Mouse (Mus musculus) hindbrain, embryonic 15.5 days (tissue): ENCODE measurements around the gene Rai1. TPM values are rescaled to one million over a fixed set of nuclear protein-coding genes. Genes with fewer than 3 reads are reported as not detected.

Experiments used
- ATAC-seq: fragments of 200-750 bp; cut with Nextera tagmentation; 2 replicates; pipeline ENCODE4 v1.8.0; 2017; ENCODE audit warnings: low read depth, moderate number of reproducible peaks, moderate TSS enrichment; ENCODE audit not compliant: low FRiP score
- H3K27ac ChIP-seq: fragments of 300-500 bp; sonication (generic); replicated peaks from 2 replicates; pipeline ENCODE4 v1.5.1; 2015; ENCODE audit warnings: mild to moderate bottlenecking, inconsistent platforms
- H3K27me3 ChIP-seq: fragments of 300-500 bp; sonication (generic); 2 replicates; pipeline ENCODE4 v1.6.1; 2015; ENCODE audit warnings: control low read depth, inconsistent platforms
- H3K36me3 ChIP-seq: fragments of 300-500 bp; sonication (generic); 2 replicates; pipeline ENCODE4 v1.6.1; 2015; ENCODE audit warnings: control low read depth, inconsistent platforms
- H3K4me1 ChIP-seq: fragments of 300-500 bp; sonication (generic); replicated peaks from 2 replicates; pipeline ENCODE4 v1.6.1; 2015; ENCODE audit warnings: control low read depth, inconsistent platforms
- H3K4me2 ChIP-seq: fragments of 300-500 bp; sonication (generic); 2 replicates; pipeline ENCODE4 v1.6.1; 2015; ENCODE audit warnings: moderate library complexity, mild to moderate bottlenecking, inconsistent platforms
- H3K4me3 ChIP-seq: fragments of 300-500 bp; sonication (generic); 2 replicates; pipeline ENCODE4 v1.5.1; 2015; ENCODE audit warnings: mild to moderate bottlenecking, inconsistent platforms
- H3K9ac ChIP-seq: fragments of 300-500 bp; sonication (generic); 2 replicates; pipeline ENCODE4 v1.6.1; 2015; ENCODE audit warnings: inconsistent platforms
- H3K9me3 ChIP-seq: fragments of 300-500 bp; sonication (generic); 2 replicates; pipeline ENCODE4 v1.6.1; 2016; ENCODE audit warnings: control low read depth, inconsistent platforms
- WGBS: fragments of 180-500 bp; shearing (Covaris S2); methylation state at CpG from one replicate; pipeline ENCODE4 v1.1.7; 2015; 5-methylcytosine and 5-hydroxymethylcytosine counted together
- microRNA-seq: library from miRNA; unstranded; fragments of <30 nt; microRNA quantifications from one replicate; pipeline ENCODE4, GENCODE M21; 2016
- polyA plus RNA-seq: library from polyadenylated mRNA; unstranded; fragments of >200 nt; fragmentation: Nextera tagmentation; extraction: Ambion mirVana; gene quantifications from 2 replicates; pipeline ENCODE4 v1.2.1, GENCODE M21; 2015

Gene Rai1
- polyA plus RNA-seq, 1 experiment from 2014 or later, result 32.5 TPM

GRCm38 (mm10) chr11:60231951-60232350 is 127.1 kb downstream of the Rai1 start:
- Histone ChIP-seq H3K4me1 (peaks cover 9% of the 10 kb centered on the region; the same call in 1 of the 2 replicates), H3K27ac (no peak overlapping the region), H3K4me3 (no peak overlapping the region), H3K36me3 (0 out of 2 replicates have a peak, but pooled peaks cover 10% of the 10 kb centered on the region), H3K9me3 (no peaks in the 10 kb centered on the region), H3K9ac (no peak overlapping the region), H3K27me3 (no peaks in the 10 kb centered on the region), H3K4me2 (no peak overlapping the region)
- ATAC-seq, result no peak
- 41% methylated on average over 4 of the region's 4 CpGs for WGBS

- H3K27me3 ChIP-seq, result no peaks in the 10 kb centered on the region
- H3K4me2 ChIP-seq, result no peak overlapping the region
- ATAC-seq, result no peak
- 0 out of 2 replicates have a peak, but pooled peaks cover 10% of the 10 kb centered on the region for H3K36me3 ChIP-seq
- no peak overlapping the region for H3K9ac ChIP-seq
- no peak overlapping the region for H3K27ac ChIP-seq
- peaks cover 9% of the 10 kb centered on the region; the same call in 1 of the 2 replicates for H3K4me1 ChIP-seq
- 78% methylated on average over 14 of the region's 14 CpGs for WGBS
- H3K9me3 ChIP-seq, result no peaks in the 10 kb centered on the region
- no peak overlapping the region for H3K4me3 ChIP-seq
Measured at GRCm38 (mm10) chr11:60232441-60233058, 127.7 kb downstream of the Rai1 start.

GRCm38 (mm10) chr11:60233235-60233634 is 128.4 kb downstream of the Rai1 start:
- no peak for ATAC-seq
- WGBS, result 46% methylated on average over 8 of the region's 8 CpGs
- H3K36me3 ChIP-seq, result 0 out of 2 replicates have a peak, but pooled peaks cover 10% of the 10 kb centered on the region
- 0 out of 2 replicates have a peak overlapping the region, but pooled peaks have one; percentile 10 for H3K27ac ChIP-seq
- H3K27me3 ChIP-seq, result no peaks in the 10 kb centered on the region
- H3K9ac ChIP-seq, result no peak overlapping the region
- H3K4me3 ChIP-seq, result no peak overlapping the region
- H3K4me1 ChIP-seq, result peaks cover 9% of the 10 kb centered on the region; the same call in 1 of the 2 replicates
- H3K4me2 ChIP-seq, result no peak overlapping the region
- no peaks in the 10 kb centered on the region for H3K9me3 ChIP-seq

GRCm38 (mm10) chr11:60235351-60235750 is 130.5 kb downstream of the Rai1 start:
- ATAC-seq, result no peak
- WGBS, result 85% methylated on average over 5 of the region's 5 CpGs
- peaks cover 9% of the 10 kb centered on the region; the same call in 1 of the 2 replicates for H3K4me1 ChIP-seq
- no peaks in the 10 kb centered on the region for H3K27me3 ChIP-seq
- H3K36me3 ChIP-seq, result peaks cover 11% of the 10 kb centered on the region
- H3K27ac ChIP-seq, result no peak overlapping the region
- H3K9me3 ChIP-seq, result no peaks in the 10 kb centered on the region
- H3K4me2 ChIP-seq, result no peak overlapping the region
- H3K9ac ChIP-seq, result no peak overlapping the region
- no peak overlapping the region for H3K4me3 ChIP-seq

- ATAC-seq, result no peak
- 87% methylated on average over 4 of the region's 4 CpGs for WGBS
Measured at GRCm38 (mm10) chr11:60240509-60240908, 135.7 kb downstream of the Rai1 start.

GRCm38 (mm10) chr11:60244503-60245143 is 139.8 kb downstream of the Rai1 start:
- H3K4me1 ChIP-seq, result peaks cover 14% of the 10 kb centered on the region
- 71% methylated on average over 11 of the region's 11 CpGs for WGBS
- H3K9ac ChIP-seq, result no peak overlapping the region
- H3K4me2 ChIP-seq, result no peak overlapping the region
- H3K36me3 ChIP-seq, result peaks cover 33% of the 10 kb centered on the region
- H3K27ac ChIP-seq, result no peak overlapping the region
- H3K27me3 ChIP-seq, result no peaks in the 10 kb centered on the region
- H3K4me3 ChIP-seq, result no peak overlapping the region
- ATAC-seq, result no peak
- no peaks in the 10 kb centered on the region for H3K9me3 ChIP-seq

More at GRCm38 (mm10) chr11:60240509-60240908, 135.7 kb downstream of the Rai1 start:
- no peaks in the 10 kb centered on the region for H3K27me3 ChIP-seq
- peaks cover 37% of the 10 kb centered on the region for H3K36me3 ChIP-seq
- H3K4me1 ChIP-seq, result no peaks in the 10 kb centered on the region
- H3K4me3 ChIP-seq, result no peak overlapping the region
- no peaks in the 10 kb centered on the region for H3K9me3 ChIP-seq
- H3K4me2 ChIP-seq, result no peak overlapping the region
- no peak overlapping the region for H3K9ac ChIP-seq
- H3K27ac ChIP-seq, result no peak overlapping the region

- Histone ChIP-seq H3K9ac (no peak overlapping the region), H3K4me2 (no peak overlapping the region), H3K36me3 (peaks cover 29% of the 10 kb centered on the region), H3K4me1 (peaks cover 14% of the 10 kb centered on the region), H3K9me3 (no peaks in the 10 kb centered on the region), H3K27me3 (no peaks in the 10 kb centered on the region), H3K4me3 (no peak overlapping the region), H3K27ac (no peak overlapping the region)
- no peak for ATAC-seq
Measured at GRCm38 (mm10) chr11:60246077-60246476, 141.3 kb downstream of the Rai1 start.

- WGBS, result 50% methylated on average over 5 of the region's 5 CpGs
- H3K9ac ChIP-seq, result no peak overlapping the region
- no peaks in the 10 kb centered on the region for H3K27me3 ChIP-seq
- H3K36me3 ChIP-seq, result peaks cover 23% of the 10 kb centered on the region
- no peak overlapping the region for H3K27ac ChIP-seq
- no peak overlapping the region for H3K4me2 ChIP-seq
- no peak for ATAC-seq
- H3K4me3 ChIP-seq, result no peak overlapping the region
- H3K9me3 ChIP-seq, result no peaks in the 10 kb centered on the region
- peaks cover 14% of the 10 kb centered on the region for H3K4me1 ChIP-seq
Measured at GRCm38 (mm10) chr11:60247753-60248550, 143.1 kb downstream of the Rai1 start.

Small RNA genes within 50 kb of the gene (microRNA-seq; reads per million reads assigned to microRNA genes)
- gene Mir6921 (1.1 reads per million), gene Mir6922 (not detected)

Other genes with a start within 250 kb of the Rai1 start
- gene Med9, start 156.8 kb upstream of the Rai1 start, polyA plus RNA-seq, result 38.0 and 38.2 TPM in 2 replicates
- 0.83 and 1.2 TPM in 2 replicates for gene Rasd1, start 140.1 kb upstream of the Rai1 start, polyA plus RNA-seq
- gene Pemt, start 58.5 kb upstream of the Rai1 start, polyA plus RNA-seq, result 8.9 and 9.7 TPM in 2 replicates
- 47.7 and 50.9 TPM in 2 replicates for gene Srebf1, start 117.6 kb downstream of the Rai1 start, polyA plus RNA-seq
- 65.4 and 71.4 TPM in 2 replicates for gene Tom1l2, start 247.9 kb downstream of the Rai1 start, polyA plus RNA-seq
- gene Drc3, start 248.3 kb downstream of the Rai1 start, polyA plus RNA-seq, result 7.1 and 7.7 TPM in 2 replicates